Mouse (Mus musculus): ENCODE data around the gene Suclg2. TPM values are rescaled to one million over a fixed set of nuclear protein-coding genes. Genes with fewer than 3 reads are reported as not detected.

Suclg2 gene
- polyA plus RNA-seq (2015; fragmentation: Nextera tagmentation; extraction: Ambion mirVana) = 46.5 and 47.7 TPM in 2 replicates

GRCm38 (mm10) chr6:95718031-95718968 is at the start of gene Suclg2:
Gene Suclg2, minus strand, starts transcription at chr6:95718800.
- Histone ChIP-seq H3K4me1 (peaks cover 10% of the 10 kb centered on the region), H3K27me3 (no peaks in the 10 kb centered on the region), H3K27ac (replicated peaks) (peak within 1 kb of the TSS; percentile 79), H3K9ac (peak within 1 kb of the TSS; percentile 89), H3K4me3 (replicated peaks) (peak within 1 kb of the TSS; percentile 95), H3K36me3 (no peaks in the 10 kb centered on the region), H3K4me2 (replicated peaks) (peak within 1 kb of the TSS; percentile 77), H3K9me3 (replicated peaks) (no peaks in the 10 kb centered on the region)
- 1% methylated on average over 64 of the region's 74 CpGs for WGBS
- ATAC-seq (ENCODE audit: insufficient number of reproducible peaks, low FRiP score, low TSS enrichment, low read depth) = peak; percentile 92

GRCm38 (mm10) chr6:95766566-95766965 is 48.0 kb upstream of the Suclg2 start:
- H3K4me3 ChIP-seq (replicated peaks) = no peak overlapping the region
- no peak for ATAC-seq (ENCODE audit: insufficient number of reproducible peaks, low FRiP score, low TSS enrichment, low read depth)
- H3K9me3 ChIP-seq (replicated peaks) = no peaks in the 10 kb centered on the region
- no peaks in the 10 kb centered on the region for H3K4me1 ChIP-seq
- H3K9ac ChIP-seq = no peak overlapping the region
- no peaks in the 10 kb centered on the region for H3K27me3 ChIP-seq
- no peak overlapping the region for H3K4me2 ChIP-seq (replicated peaks)
- H3K36me3 ChIP-seq = no peaks in the 10 kb centered on the region
- H3K27ac ChIP-seq (replicated peaks) = no peak overlapping the region
- 77% methylated on average over 4 of the region's 4 CpGs for WGBS

GRCm38 (mm10) chr6:95759558-95760172 is 41.1 kb upstream of the Suclg2 start:
- 72% methylated on average over 10 of the region's 10 CpGs for WGBS
- H3K4me3 ChIP-seq (replicated peaks) = no peak overlapping the region
- H3K4me2 ChIP-seq (replicated peaks) = no peak overlapping the region
- H3K27me3 ChIP-seq = no peaks in the 10 kb centered on the region
- no peaks in the 10 kb centered on the region for H3K36me3 ChIP-seq
- H3K9ac ChIP-seq = no peak overlapping the region
- no peaks in the 10 kb centered on the region for H3K4me1 ChIP-seq
- H3K9me3 ChIP-seq (replicated peaks) = no peaks in the 10 kb centered on the region
- ATAC-seq (ENCODE audit: insufficient number of reproducible peaks, low FRiP score, low TSS enrichment, low read depth) = no peak
- no peak overlapping the region for H3K27ac ChIP-seq (replicated peaks)

GRCm38 (mm10) chr6:95742378-95742777 is 23.8 kb upstream of the Suclg2 start:
- no peaks in the 10 kb centered on the region for H3K4me1 ChIP-seq
- H3K9me3 ChIP-seq (replicated peaks) = no peaks in the 10 kb centered on the region
- 74% methylated on average over 4 of the region's 4 CpGs for WGBS
- ATAC-seq (ENCODE audit: insufficient number of reproducible peaks, low FRiP score, low TSS enrichment, low read depth) = no peak
- H3K27me3 ChIP-seq = no peaks in the 10 kb centered on the region
- H3K4me2 ChIP-seq (replicated peaks) = no peak overlapping the region
- H3K4me3 ChIP-seq (replicated peaks) = no peak overlapping the region
- no peak overlapping the region for H3K27ac ChIP-seq (replicated peaks)
- H3K9ac ChIP-seq = no peak overlapping the region
- no peaks in the 10 kb centered on the region for H3K36me3 ChIP-seq

DNA sequence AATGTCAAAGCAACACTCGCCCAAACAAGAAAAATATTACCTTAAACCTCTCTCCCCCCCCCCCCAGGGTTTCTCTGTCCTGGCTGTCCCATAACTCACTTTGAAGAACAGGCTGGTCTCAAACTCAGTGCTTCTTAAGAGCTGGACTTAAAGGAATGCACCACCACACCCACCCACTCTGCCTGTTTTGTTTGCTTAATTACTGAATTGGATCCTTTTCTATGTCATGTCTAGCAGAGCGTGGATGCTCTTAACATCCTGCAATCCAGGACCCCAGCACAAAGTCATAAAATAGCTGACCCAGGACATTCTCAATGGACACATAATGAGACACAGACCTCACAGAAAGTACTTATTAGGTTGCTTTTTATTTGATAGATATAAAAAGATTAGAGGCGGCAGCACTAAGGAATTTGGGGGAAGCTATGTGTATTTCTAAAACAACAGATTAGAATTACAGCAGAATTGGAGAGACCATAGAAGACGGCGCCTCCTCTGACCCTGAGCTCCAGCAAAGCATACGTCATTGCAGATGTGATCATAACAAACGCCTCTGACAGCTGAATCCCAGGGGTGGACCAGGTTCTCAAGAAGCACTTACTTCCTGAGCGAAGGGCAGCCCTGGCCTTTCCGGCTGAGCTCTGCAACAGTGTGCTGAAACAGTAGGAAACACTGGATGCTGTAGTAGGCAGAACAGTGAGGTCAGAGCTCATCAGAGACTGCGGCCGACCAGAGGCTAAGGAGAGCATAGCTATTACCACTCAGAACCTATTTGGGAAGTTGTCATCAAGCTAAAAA is 13.2 kb upstream of the Suclg2 start:
- no peaks in the 10 kb centered on the region for H3K9me3 ChIP-seq (replicated peaks)
- no peak overlapping the region for H3K27ac ChIP-seq (replicated peaks)
- no peak for ATAC-seq (ENCODE audit: insufficient number of reproducible peaks, low FRiP score, low TSS enrichment, low read depth)
- WGBS = 41% methylated on average over 11 of the region's 11 CpGs
- H3K9ac ChIP-seq = no peak overlapping the region
- H3K4me2 ChIP-seq (replicated peaks) = no peak overlapping the region
- H3K27me3 ChIP-seq = no peaks in the 10 kb centered on the region
- no peaks in the 10 kb centered on the region for H3K36me3 ChIP-seq
- no peaks in the 10 kb centered on the region for H3K4me1 ChIP-seq
- H3K4me3 ChIP-seq (replicated peaks) = no peak overlapping the region

DNA sequence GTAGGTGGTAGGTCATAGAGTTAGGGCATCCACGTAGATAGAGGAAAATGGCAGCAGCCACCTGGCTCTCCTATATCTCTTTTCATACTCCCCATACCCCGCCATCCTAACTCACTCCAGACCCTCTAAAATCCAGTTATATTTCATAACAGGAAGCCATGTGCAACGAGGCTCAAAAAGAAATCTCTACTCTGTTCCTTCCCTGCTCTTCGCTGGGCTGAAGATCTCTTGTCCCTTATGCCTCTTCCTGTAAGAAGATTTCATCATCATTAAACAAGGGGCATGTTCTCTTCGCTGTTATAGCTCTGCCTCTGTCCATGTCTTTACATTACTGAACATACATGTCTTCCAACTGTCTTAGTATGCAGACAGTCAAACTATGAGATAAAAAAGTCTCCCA is 10.8 kb upstream of the Suclg2 start:
- no peaks in the 10 kb centered on the region for H3K36me3 ChIP-seq
- H3K9me3 ChIP-seq (replicated peaks) = no peaks in the 10 kb centered on the region
- H3K9ac ChIP-seq = no peak overlapping the region
- no peaks in the 10 kb centered on the region for H3K27me3 ChIP-seq
- no peak overlapping the region for H3K4me3 ChIP-seq (replicated peaks)
- no peaks in the 10 kb centered on the region for H3K4me1 ChIP-seq
- no peak for ATAC-seq (ENCODE audit: insufficient number of reproducible peaks, low FRiP score, low TSS enrichment, low read depth)
- WGBS = 77% methylated on average over 5 of the region's 5 CpGs
- no peak overlapping the region for H3K4me2 ChIP-seq (replicated peaks)
- H3K27ac ChIP-seq (replicated peaks) = no peak overlapping the region

- Histone ChIP-seq H3K27ac (replicated peaks) (no peak overlapping the region), H3K9ac (no peak overlapping the region), H3K4me1 (no peaks in the 10 kb centered on the region), H3K4me3 (replicated peaks) (no peak overlapping the region), H3K27me3 (no peaks in the 10 kb centered on the region), H3K36me3 (no peaks in the 10 kb centered on the region), H3K9me3 (replicated peaks) (no peaks in the 10 kb centered on the region), H3K4me2 (replicated peaks) (no peak overlapping the region)
- no peak for ATAC-seq (ENCODE audit: insufficient number of reproducible peaks, low FRiP score, low TSS enrichment, low read depth)
- 52% methylated on average over 6 of the region's 6 CpGs for WGBS
These were observed 6.7 kb upstream of the Suclg2 start for GRCm38 (mm10) chr6:95725281-95725680.

DNA sequence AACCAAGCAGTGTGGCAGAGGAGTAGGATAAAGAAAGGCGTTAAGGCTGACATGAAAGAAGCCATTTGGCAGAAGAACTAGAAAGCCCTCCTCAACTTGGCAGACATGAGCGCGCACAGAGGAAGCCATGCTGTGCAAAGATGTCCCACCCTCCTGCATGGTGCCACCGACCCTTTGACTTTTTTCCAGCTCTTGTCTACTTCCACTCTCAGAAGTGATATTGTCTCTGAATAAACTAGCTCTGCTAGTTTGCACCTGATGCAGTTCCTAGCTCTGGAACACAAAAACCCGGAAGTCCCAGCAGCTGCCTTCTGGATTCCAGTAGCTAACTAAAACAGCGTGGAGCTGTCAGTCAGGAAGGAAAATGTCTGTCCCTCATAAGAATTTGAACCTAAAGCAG is 4.8 kb upstream of the Suclg2 start:
- 80% methylated on average over 6 of the region's 6 CpGs for WGBS
- Histone ChIP-seq H3K9ac (no peak overlapping the region), H3K36me3 (no peaks in the 10 kb centered on the region), H3K4me1 (peaks cover 4% of the 10 kb centered on the region; the same call in 1 of the 2 replicates), H3K27me3 (no peaks in the 10 kb centered on the region), H3K4me2 (replicated peaks) (no peak overlapping the region), H3K4me3 (replicated peaks) (no peak overlapping the region), H3K27ac (replicated peaks) (no peak overlapping the region), H3K9me3 (replicated peaks) (no peaks in the 10 kb centered on the region)
- ATAC-seq (ENCODE audit: insufficient number of reproducible peaks, low FRiP score, low TSS enrichment, low read depth) = no peak

DNA sequence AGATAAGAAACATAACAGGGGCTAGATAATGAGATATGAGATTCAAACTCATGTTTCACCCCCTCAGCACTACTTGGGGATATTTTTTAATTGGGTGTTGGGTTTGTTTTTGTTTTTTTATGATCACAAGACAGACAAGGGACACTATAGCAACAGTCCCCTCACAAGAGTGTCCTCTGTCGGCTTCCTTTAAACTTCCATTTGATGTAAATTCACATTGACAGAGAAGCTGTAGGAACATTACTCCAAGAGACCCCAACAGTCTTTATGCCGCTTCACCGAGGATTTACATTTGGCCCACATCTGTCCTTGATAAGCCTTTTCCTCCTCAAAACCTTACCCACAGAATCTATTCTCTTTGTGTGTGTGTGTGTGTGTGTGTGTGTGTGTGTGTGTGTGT is 1.2 kb upstream of the Suclg2 start:
- no peaks in the 10 kb centered on the region for H3K27me3 ChIP-seq
- H3K36me3 ChIP-seq = no peaks in the 10 kb centered on the region
- no peak overlapping the region for H3K27ac ChIP-seq (replicated peaks)
- H3K4me3 ChIP-seq (replicated peaks) = no peak overlapping the region
- no peak for ATAC-seq (ENCODE audit: insufficient number of reproducible peaks, low FRiP score, low TSS enrichment, low read depth)
- H3K4me2 ChIP-seq (replicated peaks) = no peak overlapping the region
- no peak overlapping the region for H3K9ac ChIP-seq
- H3K4me1 ChIP-seq = peaks cover 8% of the 10 kb centered on the region; the same call in 1 of the 2 replicates
- WGBS = 44% methylated on average over 3 of the region's 3 CpGs
- no peaks in the 10 kb centered on the region for H3K9me3 ChIP-seq (replicated peaks)

DNA sequence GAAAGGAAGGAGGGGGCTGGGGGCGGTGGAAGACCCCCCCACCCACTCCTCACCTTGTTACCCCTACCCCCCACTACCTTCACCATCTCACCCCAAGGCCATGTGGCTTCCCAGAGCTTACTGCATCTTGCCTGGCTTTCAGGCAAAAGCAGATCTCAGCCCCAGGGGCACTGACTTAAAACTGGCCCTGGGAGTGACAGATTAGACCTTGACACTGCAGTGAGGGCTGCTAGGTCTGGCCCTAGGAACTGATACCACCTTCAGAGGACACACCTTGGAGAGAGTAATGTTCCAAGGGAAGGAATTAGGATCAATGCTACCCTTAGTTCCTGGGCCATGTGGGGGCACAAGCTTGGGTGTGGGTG is 351 bp upstream of the Suclg2 start:
- no peaks in the 10 kb centered on the region for H3K36me3 ChIP-seq
- no peak for ATAC-seq (ENCODE audit: insufficient number of reproducible peaks, low FRiP score, low TSS enrichment, low read depth)
- no peak overlapping the region for H3K9ac ChIP-seq
- peak overlapping the region; percentile 77 for H3K4me2 ChIP-seq (replicated peaks)
- no peaks in the 10 kb centered on the region for H3K9me3 ChIP-seq (replicated peaks)
- H3K4me1 ChIP-seq = peaks cover 8% of the 10 kb centered on the region; the same call in 1 of the 2 replicates
- peak overlapping the region; percentile 95 for H3K4me3 ChIP-seq (replicated peaks)
- H3K27me3 ChIP-seq = no peaks in the 10 kb centered on the region
- no peak overlapping the region for H3K27ac ChIP-seq (replicated peaks)
- 0% methylated on average over 1 of the region's 1 CpGs for WGBS

DNA sequence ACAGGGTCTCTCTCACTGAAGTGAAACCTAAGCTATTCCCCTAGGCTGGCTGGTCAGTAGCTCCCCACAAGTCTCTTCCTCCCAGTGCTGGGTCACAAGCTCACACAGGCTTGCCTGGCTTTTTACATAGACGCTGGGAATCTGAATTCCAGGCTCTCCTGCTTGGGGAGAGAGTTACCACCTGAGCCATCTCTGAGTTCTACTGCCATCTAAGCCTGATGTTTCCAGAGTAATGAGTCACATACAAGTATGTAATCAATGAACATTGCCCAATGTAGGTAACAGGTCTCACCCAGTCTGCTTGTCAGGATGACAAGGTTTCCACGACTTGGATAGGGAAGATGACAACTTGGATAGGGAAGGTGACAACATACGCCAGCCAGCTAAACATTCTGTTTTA is 1.5 kb downstream of the Suclg2 start:
- Histone ChIP-seq H3K9me3 (replicated peaks) (no peaks in the 10 kb centered on the region), H3K27me3 (no peaks in the 10 kb centered on the region), H3K4me1 (peaks cover 15% of the 10 kb centered on the region), H3K27ac (replicated peaks) (no peak overlapping the region), H3K4me2 (replicated peaks) (no peak overlapping the region), H3K9ac (no peak overlapping the region), H3K4me3 (replicated peaks) (no peak overlapping the region), H3K36me3 (no peaks in the 10 kb centered on the region)
- 76% methylated on average over 3 of the region's 3 CpGs for WGBS
- ATAC-seq (ENCODE audit: insufficient number of reproducible peaks, low FRiP score, low TSS enrichment, low read depth) = no peak

Data from embryonic facial prominence, embryonic 15.5 days (tissue).